Mouse (Mus musculus): Measurements from ENCODE around the gene Efl1.

Gene Efl1

GRCm38 (mm10) chr7:82812186-82813155, 164.1 kb downstream of the Efl1 start:
- no peak for DNase-seq (ENCODE audit: low spot score)

- no peak for DNase-seq (ENCODE audit: low spot score)
Measured at GRCm38 (mm10) chr7:82819541-82819940, 171.1 kb downstream of the Efl1 start.

- no peak for DNase-seq (ENCODE audit: low spot score)
Measured at GRCm38 (mm10) chr7:82820661-82821060, 172.2 kb downstream of the Efl1 start.

DNA sequence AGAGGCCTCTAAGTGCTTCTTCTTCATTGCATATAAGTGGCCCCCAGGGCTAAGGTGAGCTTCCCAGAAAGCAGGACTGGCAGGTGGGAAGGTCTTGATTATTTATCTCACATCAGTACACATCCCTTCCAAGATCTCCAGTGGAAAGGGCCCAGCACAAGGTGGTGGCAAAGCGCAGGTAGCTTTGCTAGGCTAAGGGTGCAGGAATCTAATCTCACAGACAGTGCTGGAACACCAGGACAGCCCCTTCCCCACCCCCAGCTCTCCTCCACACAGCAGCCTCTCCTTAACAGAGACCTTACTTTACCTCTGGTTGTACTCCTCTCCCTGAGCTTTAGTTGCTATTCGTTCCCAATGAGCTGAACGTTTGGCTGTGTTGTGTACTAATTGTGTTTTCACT, 173.1 kb downstream of the Efl1 start:
- DNase-seq (ENCODE audit: low spot score), result no peak

- DNase-seq (ENCODE audit: low spot score), result no peak
Measured at GRCm38 (mm10) chr7:82822528-82822927, 174.1 kb downstream of the Efl1 start.
